Mouse (Mus musculus) kidney, postnatal 0 days (tissue): Measurements from ENCODE around the gene Etv6. TPM values are rescaled to one million over a fixed set of nuclear protein-coding genes. Genes with fewer than 3 reads are reported as not detected.

Experiments
- ATAC-seq: fragments of 200-750 bp; cut with Nextera tagmentation; replicated peaks from 2 replicates; pipeline ENCODE4 v1.8.0; 2017; ENCODE audit warnings: low read depth, moderate number of reproducible peaks, moderate TSS enrichment, moderate library complexity; ENCODE audit not compliant: low FRiP score
- DNase-seq: peaks from one replicate; pipeline ENCODE4 v3.0.0-alpha.2; 2016; ENCODE audit warnings: low spot score
- H3K27ac ChIP-seq: fragments of 300-500 bp; sonication (generic); 2 replicates; pipeline ENCODE4 v1.5.1; 2014; ENCODE audit warnings: mild to moderate bottlenecking
- H3K27me3 ChIP-seq: fragments of 300-500 bp; sonication (generic); 2 replicates; pipeline ENCODE4 v1.6.1; 2014; ENCODE audit warnings: low read length, mixed read lengths; ENCODE audit not compliant: insufficient read depth
- H3K36me3 ChIP-seq: fragments of 300-500 bp; sonication (generic); 2 replicates; pipeline ENCODE4 v1.6.1; 2014; ENCODE audit warnings: low read length, mixed read lengths; ENCODE audit not compliant: insufficient read depth
- H3K4me1 ChIP-seq: fragments of 300-500 bp; sonication (generic); replicated peaks from 2 replicates; pipeline ENCODE4 v1.6.1; 2014; ENCODE audit warnings: antibody characterized with exemption, low read length, mixed read lengths; ENCODE audit not compliant: insufficient read depth
- H3K4me2 ChIP-seq: fragments of 300-500 bp; sonication (generic); 2 replicates; pipeline ENCODE4 v1.6.1; 2014; ENCODE audit warnings: mild to moderate bottlenecking, low read length, moderate library complexity, mixed read lengths
- H3K4me3 ChIP-seq: fragments of 300-500 bp; sonication (generic); replicated peaks from 2 replicates; pipeline ENCODE4 v1.5.1; 2014; ENCODE audit warnings: low read depth, low read length
- H3K9ac ChIP-seq: fragments of 300-500 bp; sonication (generic); 2 replicates; pipeline ENCODE4 v1.6.1; 2014; ENCODE audit warnings: low read depth, low read length
- H3K9me3 ChIP-seq: fragments of 300-500 bp; sonication (generic); replicated peaks from 2 replicates; pipeline ENCODE4 v1.6.1; 2016; ENCODE audit warnings: low read length, inconsistent platforms, mixed read lengths
- CTCF ChIP-seq: IDR thresholded peaks from 2 replicates; pipeline ENCODE4 v1.5.1; 2016; ENCODE audit warnings: antibody characterized with exemption, low read depth, mild to moderate bottlenecking, moderate library complexity
- WGBS: fragments of 180-500 bp; shearing (Covaris S2); extraction: QIAGEN DNeasy Blood & Tissue Kit; methylation state at CpG from one replicate; pipeline ENCODE4 v1.1.7; 2014; 5-methylcytosine and 5-hydroxymethylcytosine counted together
- polyA plus RNA-seq: library from polyadenylated mRNA; unstranded; fragments of >200 nt; fragmentation: Nextera tagmentation; extraction: Ambion mirVana; gene quantifications from 2 replicates; pipeline ENCODE4 v1.2.1, GENCODE M21; 2015

Etv6 gene
- polyA plus RNA-seq, 1 experiment from 2014 or later = 8.9 TPM

DNA sequence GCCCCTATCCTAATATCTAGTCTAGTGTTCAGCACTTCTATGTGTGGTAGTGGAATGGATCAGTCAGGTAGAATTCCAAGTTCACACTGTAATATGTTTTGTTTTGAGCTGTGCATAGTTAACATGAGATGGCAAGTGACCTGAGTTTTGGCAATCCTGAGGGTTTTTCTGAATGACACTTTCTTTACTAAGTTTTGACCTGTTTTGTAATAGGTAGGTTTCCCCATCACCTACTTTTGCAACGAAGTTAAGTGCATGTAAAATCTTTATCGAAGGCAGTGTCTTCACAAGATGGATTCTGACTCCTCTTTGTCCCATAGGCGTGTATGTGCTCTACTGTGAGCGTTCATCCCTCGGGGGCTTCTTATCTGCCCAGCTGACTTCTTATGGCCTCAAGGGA lies 74.7 kb downstream of the Etv6 start:
- Histone ChIP-seq H3K4me1 (peaks cover 11% of the 10 kb centered on the region; the same call in 1 of the 2 replicates), H3K4me2 (no peak overlapping the region), H3K36me3 (no peaks in the 10 kb centered on the region), H3K9ac (no peak overlapping the region), H3K9me3 (no peaks in the 10 kb centered on the region), H3K27ac (no peak overlapping the region), H3K4me3 (no peak overlapping the region), H3K27me3 (no peaks in the 10 kb centered on the region)
- DNase-seq = no peak
- 98% methylated on average over 5 of the region's 5 CpGs for WGBS
- TF ChIP-seq CTCF = no peak
- ATAC-seq = no peak

GRCm38 (mm10) chr6:134111599-134111998 lies 76.1 kb downstream of the Etv6 start:
- WGBS = 45% methylated on average over 8 of the region's 8 CpGs
- H3K4me3 ChIP-seq = no peak overlapping the region
- H3K36me3 ChIP-seq = no peaks in the 10 kb centered on the region
- no peak overlapping the region for H3K4me2 ChIP-seq
- no peak for ATAC-seq
- no peak overlapping the region for H3K9ac ChIP-seq
- no peak for TF ChIP-seq CTCF
- no peak overlapping the region for H3K27ac ChIP-seq
- H3K4me1 ChIP-seq = no peaks in the 10 kb centered on the region
- no peak for DNase-seq
- H3K9me3 ChIP-seq = no peaks in the 10 kb centered on the region
- no peaks in the 10 kb centered on the region for H3K27me3 ChIP-seq

GRCm38 (mm10) chr6:134112753-134113152 lies 77.3 kb downstream of the Etv6 start:
- Histone ChIP-seq H3K9me3 (no peaks in the 10 kb centered on the region), H3K27ac (no peak overlapping the region), H3K4me1 (no peaks in the 10 kb centered on the region), H3K9ac (no peak overlapping the region), H3K36me3 (0 out of 2 replicates have a peak, but pooled peaks cover 4% of the 10 kb centered on the region), H3K4me2 (no peak overlapping the region), H3K4me3 (no peak overlapping the region), H3K27me3 (no peaks in the 10 kb centered on the region)
- TF ChIP-seq CTCF = no peak
- WGBS = 95% methylated on average over 8 of the region's 8 CpGs
- DNase-seq (no peak), ATAC-seq (no peak)

GRCm38 (mm10) chr6:134113168-134113567 lies 77.7 kb downstream of the Etv6 start:
- Histone ChIP-seq H3K36me3 (0 out of 2 replicates have a peak, but pooled peaks cover 4% of the 10 kb centered on the region), H3K9me3 (no peaks in the 10 kb centered on the region), H3K27ac (no peak overlapping the region), H3K4me2 (no peak overlapping the region), H3K27me3 (no peaks in the 10 kb centered on the region), H3K4me1 (no peaks in the 10 kb centered on the region), H3K9ac (no peak overlapping the region), H3K4me3 (no peak overlapping the region)
- no peak for TF ChIP-seq CTCF
- WGBS = 65% methylated on average over 2 of the region's 2 CpGs
- no peak for ATAC-seq
- no peak for DNase-seq

- Histone ChIP-seq H3K4me2 (no peak overlapping the region), H3K27me3 (no peaks in the 10 kb centered on the region), H3K4me3 (no peak overlapping the region), H3K9me3 (no peaks in the 10 kb centered on the region), H3K36me3 (0 out of 2 replicates have a peak, but pooled peaks cover 4% of the 10 kb centered on the region), H3K4me1 (no peaks in the 10 kb centered on the region), H3K9ac (no peak overlapping the region), H3K27ac (no peak overlapping the region)
- no peak for TF ChIP-seq CTCF
- DNase-seq (no peak), ATAC-seq (no peak)
- 80% methylated on average over 14 of the region's 14 CpGs for WGBS
Observed at GRCm38 (mm10) chr6:134115219-134115968, 79.9 kb downstream of the Etv6 start.

- 0 out of 2 replicates have a peak, but pooled peaks cover 4% of the 10 kb centered on the region for H3K36me3 ChIP-seq
- no peak overlapping the region for H3K9ac ChIP-seq
- no peak overlapping the region for H3K4me2 ChIP-seq
- ATAC-seq (no peak), DNase-seq (no peak)
- H3K9me3 ChIP-seq = no peaks in the 10 kb centered on the region
- H3K27me3 ChIP-seq = no peaks in the 10 kb centered on the region
- 72% methylated on average over 13 of the region's 13 CpGs for WGBS
- H3K4me1 ChIP-seq = no peaks in the 10 kb centered on the region
- no peak overlapping the region for H3K27ac ChIP-seq
- no peak overlapping the region for H3K4me3 ChIP-seq
- no peak for TF ChIP-seq CTCF
Observed at GRCm38 (mm10) chr6:134117380-134117938, 82.0 kb downstream of the Etv6 start.
